Mouse (Mus musculus) neural tube, embryonic 11.5 days (tissue): ENCODE data around the gene Rtl6. TPM values are rescaled to one million over a fixed set of nuclear protein-coding genes. Genes with fewer than 3 reads are reported as not detected.

Experiments used
- ATAC-seq: fragments of 200-750 bp; cut with Nextera tagmentation; 2 replicates; pipeline ENCODE4 v1.8.0; 2017; ENCODE audit warnings: moderate number of reproducible peaks, mild to moderate bottlenecking, moderate TSS enrichment, moderate library complexity; ENCODE audit not compliant: insufficient read depth, low FRiP score, low TSS enrichment
- DNase-seq: peaks from one replicate; pipeline ENCODE4 v3.0.0-alpha.2; 2015; ENCODE audit warnings: low spot score
- H3K27ac ChIP-seq: fragments of 300-500 bp; sonication (generic); 2 replicates; pipeline ENCODE4 v1.5.1; 2014; ENCODE audit warnings: low read depth, mild to moderate bottlenecking, low read length
- H3K27me3 ChIP-seq: fragments of 300-500 bp; sonication (generic); 2 replicates; pipeline ENCODE4 v1.6.1; 2014; ENCODE audit warnings: mild to moderate bottlenecking, low read length, mixed read lengths; ENCODE audit not compliant: control insufficient read depth, insufficient read depth
- H3K36me3 ChIP-seq: fragments of 300-500 bp; sonication (generic); 2 replicates; pipeline ENCODE4 v1.6.1; 2014; ENCODE audit warnings: mild to moderate bottlenecking, low read length, moderate library complexity, mixed read lengths; ENCODE audit not compliant: control insufficient read depth, insufficient read depth
- H3K4me1 ChIP-seq: fragments of 300-500 bp; sonication (generic); 2 replicates; pipeline ENCODE4 v1.6.1; 2014; ENCODE audit warnings: low read length, mixed read lengths; ENCODE audit not compliant: control insufficient read depth, insufficient read depth
- H3K4me2 ChIP-seq: fragments of 300-500 bp; sonication (generic); 2 replicates; pipeline ENCODE4 v1.6.1; 2014; ENCODE audit warnings: low read depth, mild to moderate bottlenecking, moderate library complexity
- H3K4me3 ChIP-seq: fragments of 300-500 bp; sonication (generic); 2 replicates; pipeline ENCODE4 v1.5.1; 2014; ENCODE audit warnings: low read depth, low read length
- H3K9ac ChIP-seq: fragments of 300-500 bp; sonication (generic); 2 replicates; pipeline ENCODE4 v1.6.1; 2014; ENCODE audit warnings: mild to moderate bottlenecking, low read length
- H3K9me3 ChIP-seq: fragments of 300-500 bp; sonication (generic); 2 replicates; pipeline ENCODE4 v1.6.1; 2016; ENCODE audit warnings: low read length; ENCODE audit not compliant: control insufficient read depth
- WGBS: fragments of 180-500 bp; shearing (Covaris S2); extraction: QIAGEN DNeasy Blood & Tissue Kit; methylation state at CpG from one replicate; pipeline ENCODE4 v1.1.7; 2014; 5-methylcytosine and 5-hydroxymethylcytosine counted together
- polyA plus RNA-seq: library from polyadenylated mRNA; unstranded; fragments of >200 nt; fragmentation: Nextera tagmentation; extraction: Ambion mirVana; gene quantifications from 2 replicates; pipeline ENCODE4 v1.2.1, GENCODE M21; 2014

Gene Rtl6
- polyA plus RNA-seq, 1 experiment from 2014 or later = 28.7 TPM

- H3K4me1 ChIP-seq = peaks cover 13% of the 10 kb centered on the region; the same call in 1 of the 2 replicates
- no peaks in the 10 kb centered on the region for H3K36me3 ChIP-seq
Measured at GRCm38 (mm10) chr15:84506026-84506425, 51.6 kb downstream of the Rtl6 start.

GRCm38 (mm10) chr15:84504895-84505294 is 52.7 kb downstream of the Rtl6 start:
- H3K27ac ChIP-seq = no peak overlapping the region
- ATAC-seq (no peak), DNase-seq (no peak)
- peaks cover 13% of the 10 kb centered on the region; the same call in 1 of the 2 replicates for H3K4me1 ChIP-seq
- H3K27me3 ChIP-seq = no peaks in the 10 kb centered on the region
- H3K36me3 ChIP-seq = no peaks in the 10 kb centered on the region
- H3K4me2 ChIP-seq = no peak overlapping the region
- no peak overlapping the region for H3K4me3 ChIP-seq
- no peaks in the 10 kb centered on the region for H3K9me3 ChIP-seq
- 13% methylated on average over 7 of the region's 7 CpGs for WGBS
- no peak overlapping the region for H3K9ac ChIP-seq

More at GRCm38 (mm10) chr15:84506026-84506425, 51.6 kb downstream of the Rtl6 start:
- Histone ChIP-seq H3K27me3 (no peaks in the 10 kb centered on the region), H3K4me3 (no peak overlapping the region), H3K9me3 (no peaks in the 10 kb centered on the region), H3K9ac (no peak overlapping the region; the same call in 1 of the 2 replicates), H3K27ac (no peak overlapping the region), H3K4me2 (no peak overlapping the region)
- DNase-seq (no peak), ATAC-seq (no peak)
- 74% methylated on average over 10 of the region's 10 CpGs for whole genome bisulfite sequencing

Other genes with a start within 250 kb of the Rtl6 start
- gene Parvg, start 233.8 kb downstream of the Rtl6 start, polyA plus RNA-seq = 0.53 and 0.78 TPM in 2 replicates
- 5.3 and 7.3 TPM in 2 replicates for gene Shisal1, start 110.7 kb downstream of the Rtl6 start, polyA plus RNA-seq
- gene Prr5, start 111.8 kb upstream of the Rtl6 start, polyA plus RNA-seq = 17.5 and 19.3 TPM in 2 replicates
- gene Arhgap8, start 162.2 kb upstream of the Rtl6 start, polyA plus RNA-seq = 3.0 and 4.9 TPM in 2 replicates